Mouse (Mus musculus): ENCODE measurements at regions not wholly inside any gene's neighbourhood (a gene's known extent, or its start where the extent isn't known, plus 50 kb on each side); places are given as distances from the start of the nearest gene placed in this dataset.

DNA sequence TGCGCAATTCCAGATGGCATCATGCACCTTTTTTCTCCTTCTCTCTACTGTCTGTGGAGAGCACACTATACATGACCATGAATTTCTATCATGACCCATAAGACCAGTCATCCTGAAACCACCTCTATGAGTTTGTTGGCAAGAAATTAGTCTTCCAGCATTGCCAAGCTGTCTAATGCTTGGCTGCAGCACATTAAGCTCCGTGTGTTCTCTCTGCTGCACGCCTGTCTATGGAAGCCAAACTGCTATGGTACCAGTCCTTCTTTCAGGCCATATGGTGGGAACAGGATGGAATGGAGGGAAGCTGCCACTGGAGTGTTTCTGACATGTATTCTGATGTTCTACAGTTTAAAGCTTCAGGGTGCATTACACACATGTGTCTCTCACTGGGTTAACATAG, 121.0 kb upstream of the Cblb start:
- Histone ChIP-seq H3K4me2 (ENCODE audit: low read depth, low read length) (no peak overlapping the region), H3K9ac (ENCODE audit: low read length) (no peak overlapping the region), H3K4me1 (ENCODE audit: control insufficient read depth, insufficient read depth, low read length) (no peaks in the 10 kb centered on the region), H3K4me3 (replicated peaks; ENCODE audit: low read length) (no peak overlapping the region), H3K36me3 (ENCODE audit: control insufficient read depth, insufficient read depth, low read length) (no peaks in the 10 kb centered on the region), H3K27me3 (ENCODE audit: control insufficient read depth, insufficient read depth, low read length) (no peaks in the 10 kb centered on the region), H3K27ac (ENCODE audit: low read length) (no peak overlapping the region), H3K9me3 (replicated peaks; ENCODE audit: control insufficient read depth, low read length) (no peaks in the 10 kb centered on the region)
- 89% methylated on average over 3 of the region's 3 CpGs for WGBS
- no peak for ATAC-seq (ENCODE audit: insufficient read depth, low FRiP score)

- no peak for ATAC-seq (ENCODE audit: insufficient read depth, low FRiP score)
- Histone ChIP-seq H3K4me2 (ENCODE audit: low read depth, low read length) (no peak overlapping the region), H3K4me1 (ENCODE audit: control insufficient read depth, insufficient read depth, low read length) (no peaks in the 10 kb centered on the region), H3K9me3 (replicated peaks; ENCODE audit: control insufficient read depth, low read length) (no peaks in the 10 kb centered on the region), H3K27me3 (ENCODE audit: control insufficient read depth, insufficient read depth, low read length) (no peaks in the 10 kb centered on the region), H3K4me3 (replicated peaks; ENCODE audit: low read length) (no peak overlapping the region), H3K27ac (ENCODE audit: low read length) (no peak overlapping the region), H3K9ac (ENCODE audit: low read length) (no peak overlapping the region), H3K36me3 (ENCODE audit: control insufficient read depth, insufficient read depth, low read length) (no peaks in the 10 kb centered on the region)
- 49% methylated on average over 6 of the region's 6 CpGs for WGBS
These were observed 119.8 kb upstream of the Cblb start for GRCm38 (mm10) chr16:51911109-51911765.

DNA sequence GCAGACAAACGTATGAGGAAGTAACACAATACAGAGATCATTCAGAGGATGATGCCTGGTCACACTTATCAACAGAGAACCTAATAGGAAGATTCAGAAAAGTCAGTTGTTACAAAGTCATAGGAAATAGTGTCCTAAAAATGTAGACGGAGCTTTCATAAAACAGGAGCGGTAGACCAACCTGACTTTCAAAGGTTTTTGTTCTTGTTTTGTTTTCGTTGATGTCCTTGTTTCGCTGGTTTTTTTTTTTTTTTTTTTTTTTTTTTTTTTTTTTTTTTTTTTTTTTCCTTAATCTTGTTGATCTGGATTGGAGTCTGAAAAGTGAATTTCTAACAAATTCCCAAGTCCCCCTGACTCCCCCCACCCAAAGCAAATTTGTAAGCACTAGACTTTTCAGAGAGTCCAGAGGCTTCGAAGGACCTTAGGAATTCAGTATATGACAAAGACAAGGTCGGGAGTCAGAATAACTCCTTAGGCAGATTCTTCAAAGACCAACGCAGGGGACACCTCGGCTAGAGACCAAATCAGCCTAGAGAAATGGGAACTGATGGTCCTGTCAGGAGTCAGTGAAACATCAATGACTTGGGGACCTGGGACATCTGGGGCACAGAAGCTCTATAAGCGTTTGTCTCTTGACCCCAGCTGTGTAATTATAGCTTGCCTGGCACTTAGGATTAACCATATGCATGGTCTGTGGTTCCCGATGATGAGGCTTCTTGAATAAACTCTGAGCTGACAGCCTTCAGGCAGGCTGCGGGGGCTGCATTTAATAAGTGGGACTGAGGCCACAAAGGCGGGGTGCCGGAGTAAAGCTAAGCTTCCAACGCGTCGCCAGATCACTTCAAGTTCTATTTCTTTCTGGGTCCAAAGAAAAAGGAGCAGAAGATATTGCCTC, 115.7 kb upstream of the Cblb start:
- no peak overlapping the region for H3K4me3 ChIP-seq (replicated peaks; ENCODE audit: low read length)
- ATAC-seq (ENCODE audit: insufficient read depth, low FRiP score) = no peak
- H3K27ac ChIP-seq (ENCODE audit: low read length) = no peak overlapping the region
- H3K9ac ChIP-seq (ENCODE audit: low read length) = no peak overlapping the region
- 70% methylated on average over 17 of the region's 17 CpGs for WGBS
- H3K9me3 ChIP-seq (replicated peaks; ENCODE audit: control insufficient read depth, low read length) = no peaks in the 10 kb centered on the region
- H3K36me3 ChIP-seq (ENCODE audit: control insufficient read depth, insufficient read depth, low read length) = no peaks in the 10 kb centered on the region
- no peaks in the 10 kb centered on the region for H3K27me3 ChIP-seq (ENCODE audit: control insufficient read depth, insufficient read depth, low read length)
- no peaks in the 10 kb centered on the region; the same call in 1 of the 2 replicates for H3K4me1 ChIP-seq (ENCODE audit: control insufficient read depth, insufficient read depth, low read length)
- no peak overlapping the region for H3K4me2 ChIP-seq (ENCODE audit: low read depth, low read length)

DNA sequence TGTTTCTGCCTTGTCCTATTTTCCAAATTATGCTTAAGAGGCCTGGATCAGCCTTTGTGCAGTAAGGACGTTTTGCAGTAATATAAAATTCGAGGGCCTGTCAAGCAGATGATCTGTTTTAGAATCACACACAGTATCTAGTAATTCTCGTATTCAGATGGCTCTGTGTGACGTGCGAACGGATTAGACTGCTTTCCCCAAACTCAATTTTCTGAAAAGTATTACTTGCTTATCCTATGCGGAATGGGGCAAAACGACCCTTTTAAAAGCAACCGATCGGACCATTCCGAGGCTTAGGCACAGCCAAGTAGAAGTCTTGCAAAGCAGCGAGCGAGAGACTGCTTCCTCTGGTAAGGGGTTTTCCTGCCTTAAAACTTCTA, 115.1 kb upstream of the Cblb start:
- Histone ChIP-seq H3K9ac (ENCODE audit: low read length) (no peak overlapping the region), H3K4me2 (ENCODE audit: low read depth, low read length) (no peak overlapping the region), H3K36me3 (ENCODE audit: control insufficient read depth, insufficient read depth, low read length) (no peaks in the 10 kb centered on the region), H3K9me3 (replicated peaks; ENCODE audit: control insufficient read depth, low read length) (no peaks in the 10 kb centered on the region), H3K4me3 (replicated peaks; ENCODE audit: low read length) (no peak overlapping the region), H3K27ac (ENCODE audit: low read length) (no peak overlapping the region), H3K4me1 (ENCODE audit: control insufficient read depth, insufficient read depth, low read length) (no peaks in the 10 kb centered on the region; the same call in 1 of the 2 replicates), H3K27me3 (ENCODE audit: control insufficient read depth, insufficient read depth, low read length) (no peaks in the 10 kb centered on the region)
- no peak for ATAC-seq (ENCODE audit: insufficient read depth, low FRiP score)
- 66% methylated on average over 13 of the region's 13 CpGs for WGBS

DNA sequence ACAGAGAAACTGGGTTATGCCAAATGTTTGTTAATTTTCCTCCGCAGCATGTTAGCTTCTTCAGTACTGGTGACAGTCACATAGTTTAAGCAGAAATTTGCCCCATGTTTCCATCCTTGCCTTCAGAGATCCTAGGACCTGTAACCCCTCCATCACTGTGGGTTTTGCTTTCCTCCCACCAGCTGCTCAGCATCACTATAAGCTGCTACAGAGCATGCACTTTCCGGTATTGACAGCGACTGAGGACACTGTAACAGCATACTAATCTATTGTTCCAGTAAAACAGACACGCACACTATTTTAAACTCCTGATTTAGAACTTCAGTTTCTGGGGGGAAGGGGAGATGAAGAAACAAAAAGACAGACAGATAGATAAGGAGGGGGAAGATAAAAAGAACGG, 114.7 kb upstream of the Cblb start:
- Histone ChIP-seq H3K4me3 (replicated peaks; ENCODE audit: low read length) (no peak overlapping the region), H3K9ac (ENCODE audit: low read length) (no peak overlapping the region), H3K9me3 (replicated peaks; ENCODE audit: control insufficient read depth, low read length) (no peaks in the 10 kb centered on the region), H3K36me3 (ENCODE audit: control insufficient read depth, insufficient read depth, low read length) (no peaks in the 10 kb centered on the region), H3K27ac (ENCODE audit: low read length) (no peak overlapping the region), H3K4me1 (ENCODE audit: control insufficient read depth, insufficient read depth, low read length) (no peaks in the 10 kb centered on the region; the same call in 1 of the 2 replicates), H3K27me3 (ENCODE audit: control insufficient read depth, insufficient read depth, low read length) (no peaks in the 10 kb centered on the region), H3K4me2 (ENCODE audit: low read depth, low read length) (no peak overlapping the region)
- 41% methylated on average over 5 of the region's 5 CpGs for WGBS
- no peak for ATAC-seq (ENCODE audit: insufficient read depth, low FRiP score)

GRCm38 (mm10) chr16:51916820-51917219, 114.2 kb upstream of the Cblb start:
- Histone ChIP-seq H3K27ac (ENCODE audit: low read length) (no peak overlapping the region), H3K4me3 (replicated peaks; ENCODE audit: low read length) (no peak overlapping the region), H3K9me3 (replicated peaks; ENCODE audit: control insufficient read depth, low read length) (no peaks in the 10 kb centered on the region), H3K36me3 (ENCODE audit: control insufficient read depth, insufficient read depth, low read length) (no peaks in the 10 kb centered on the region), H3K9ac (ENCODE audit: low read length) (no peak overlapping the region), H3K27me3 (ENCODE audit: control insufficient read depth, insufficient read depth, low read length) (no peaks in the 10 kb centered on the region), H3K4me2 (ENCODE audit: low read depth, low read length) (no peak overlapping the region), H3K4me1 (ENCODE audit: control insufficient read depth, insufficient read depth, low read length) (no peaks in the 10 kb centered on the region; the same call in 1 of the 2 replicates)
- no peak for ATAC-seq (ENCODE audit: insufficient read depth, low FRiP score)
- WGBS = 53% methylated on average over 3 of the region's 3 CpGs

DNA sequence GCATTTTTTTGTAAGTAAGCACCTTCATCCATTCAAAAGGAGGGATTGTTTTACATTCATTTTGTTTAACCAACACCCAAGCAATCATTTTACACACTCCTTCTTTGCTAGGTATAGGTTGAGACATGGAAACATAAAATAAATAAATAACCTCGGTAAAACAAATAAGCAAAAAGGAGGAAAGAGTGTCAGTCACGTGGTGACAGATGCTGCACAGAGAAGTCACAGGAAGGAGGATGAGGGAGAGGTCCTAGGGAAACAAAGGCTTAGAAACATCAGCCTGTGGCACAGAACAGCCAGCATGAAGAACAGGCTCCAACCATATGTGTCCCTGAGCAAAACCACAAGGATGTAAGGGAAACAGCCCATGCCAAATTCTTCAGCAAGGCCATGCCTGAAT, 113.5 kb upstream of the Cblb start:
- 20% methylated on average over 2 of the region's 2 CpGs for WGBS
- Histone ChIP-seq H3K36me3 (ENCODE audit: control insufficient read depth, insufficient read depth, low read length) (no peaks in the 10 kb centered on the region), H3K4me3 (replicated peaks; ENCODE audit: low read length) (no peak overlapping the region), H3K4me2 (ENCODE audit: low read depth, low read length) (no peak overlapping the region), H3K27me3 (ENCODE audit: control insufficient read depth, insufficient read depth, low read length) (no peaks in the 10 kb centered on the region), H3K27ac (ENCODE audit: low read length) (no peak overlapping the region), H3K4me1 (ENCODE audit: control insufficient read depth, insufficient read depth, low read length) (no peaks in the 10 kb centered on the region; the same call in 1 of the 2 replicates), H3K9me3 (replicated peaks; ENCODE audit: control insufficient read depth, low read length) (no peaks in the 10 kb centered on the region), H3K9ac (ENCODE audit: low read length) (no peak overlapping the region)
- ATAC-seq (ENCODE audit: insufficient read depth, low FRiP score) = no peak

- no peak overlapping the region for H3K27ac ChIP-seq (ENCODE audit: low read length)
- WGBS = 85% methylated on average over 4 of the region's 4 CpGs
- H3K4me3 ChIP-seq (replicated peaks; ENCODE audit: low read length) = no peak overlapping the region
- H3K4me1 ChIP-seq (ENCODE audit: control insufficient read depth, insufficient read depth, low read length) = no peaks in the 10 kb centered on the region; the same call in 1 of the 2 replicates
- H3K4me2 ChIP-seq (ENCODE audit: low read depth, low read length) = no peak overlapping the region
- H3K9me3 ChIP-seq (replicated peaks; ENCODE audit: control insufficient read depth, low read length) = no peaks in the 10 kb centered on the region
- H3K36me3 ChIP-seq (ENCODE audit: control insufficient read depth, insufficient read depth, low read length) = no peaks in the 10 kb centered on the region
- H3K27me3 ChIP-seq (ENCODE audit: control insufficient read depth, insufficient read depth, low read length) = no peaks in the 10 kb centered on the region
- ATAC-seq (ENCODE audit: insufficient read depth, low FRiP score) = no peak
- no peak overlapping the region for H3K9ac ChIP-seq (ENCODE audit: low read length)
These were observed 110.0 kb upstream of the Cblb start for GRCm38 (mm10) chr16:51921025-51921424.

- Histone ChIP-seq H3K4me3 (replicated peaks; ENCODE audit: low read length) (no peak overlapping the region), H3K4me1 (ENCODE audit: control insufficient read depth, insufficient read depth, low read length) (no peaks in the 10 kb centered on the region), H3K27me3 (ENCODE audit: control insufficient read depth, insufficient read depth, low read length) (no peaks in the 10 kb centered on the region), H3K9ac (ENCODE audit: low read length) (no peak overlapping the region), H3K27ac (ENCODE audit: low read length) (no peak overlapping the region), H3K4me2 (ENCODE audit: low read depth, low read length) (no peak overlapping the region), H3K36me3 (ENCODE audit: control insufficient read depth, insufficient read depth, low read length) (no peaks in the 10 kb centered on the region), H3K9me3 (replicated peaks; ENCODE audit: control insufficient read depth, low read length) (no peaks in the 10 kb centered on the region)
- no peak for ATAC-seq (ENCODE audit: insufficient read depth, low FRiP score)
- WGBS = 55% methylated on average over 3 of the region's 3 CpGs
These were observed 108.4 kb upstream of the Cblb start for GRCm38 (mm10) chr16:51922589-51922988.
